Mouse (Mus musculus) kidney, postnatal 4 days (tissue): ENCODE results near the gene Sgip1.

Source experiments
- DNase-seq, 2 experiments: peaks; one replicate each; pipeline ENCODE4 v3.0.0; 2021; ENCODE audit warnings: mixed read lengths in 2 of 2

The Sgip1 gene

DNA sequence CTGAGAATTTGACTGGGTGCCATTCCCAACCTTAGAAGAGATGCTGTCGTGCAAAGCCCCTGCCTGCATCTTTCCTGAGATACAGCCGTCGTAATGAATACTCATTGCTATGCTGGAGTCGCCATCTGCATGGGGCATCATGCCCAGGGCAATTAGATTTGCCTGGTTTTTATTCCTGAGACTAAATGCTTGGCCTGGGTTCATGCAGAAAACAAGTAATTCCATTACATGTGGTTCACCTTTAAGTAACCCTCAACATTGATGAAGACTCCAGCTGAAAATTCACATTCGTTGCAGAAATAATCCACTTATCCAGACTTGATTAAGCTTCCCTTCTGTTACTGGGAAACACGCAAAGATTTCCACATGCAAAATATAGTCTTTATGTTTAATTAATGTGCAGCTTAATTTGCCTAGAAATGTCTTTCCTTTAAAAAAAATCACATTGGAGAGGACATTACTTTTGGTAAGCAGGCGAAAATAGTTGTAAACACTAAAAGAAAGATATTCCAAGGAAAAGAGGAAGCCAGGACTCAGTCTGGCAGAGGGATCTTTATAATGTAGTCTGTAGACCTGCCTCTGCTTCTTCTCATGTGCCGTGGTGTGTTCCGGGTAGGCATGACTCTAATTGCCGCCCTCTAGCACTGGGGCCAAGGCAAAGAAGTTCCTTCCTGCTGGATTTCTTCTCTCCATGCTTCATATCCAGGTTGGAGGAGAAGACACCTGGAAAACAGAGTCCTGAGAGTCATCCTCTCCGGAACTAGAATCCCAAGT is 100.0 kb downstream of the Sgip1 start:
- no peak for DNase-seq

DNA sequence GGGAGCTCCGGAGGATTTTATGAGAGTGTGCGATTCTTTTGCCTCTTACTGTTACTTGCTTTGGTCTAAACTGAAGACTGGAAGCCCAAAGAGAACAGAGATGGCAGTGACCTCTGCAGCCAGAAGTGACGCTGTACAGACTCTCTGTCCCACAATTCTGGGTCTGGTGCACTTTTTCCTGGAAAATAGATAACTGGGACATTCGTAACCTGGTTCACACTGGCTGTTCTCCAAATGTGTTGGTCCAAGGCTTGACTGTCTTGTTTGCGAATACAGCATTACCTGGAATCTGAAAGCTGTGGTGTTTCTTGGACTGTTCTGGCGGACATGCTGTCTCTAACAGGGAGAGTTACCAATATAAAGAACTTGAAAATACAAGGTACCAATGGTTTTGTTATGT is 109.4 kb downstream of the Sgip1 start:
- DNase-seq = no peak

DNA sequence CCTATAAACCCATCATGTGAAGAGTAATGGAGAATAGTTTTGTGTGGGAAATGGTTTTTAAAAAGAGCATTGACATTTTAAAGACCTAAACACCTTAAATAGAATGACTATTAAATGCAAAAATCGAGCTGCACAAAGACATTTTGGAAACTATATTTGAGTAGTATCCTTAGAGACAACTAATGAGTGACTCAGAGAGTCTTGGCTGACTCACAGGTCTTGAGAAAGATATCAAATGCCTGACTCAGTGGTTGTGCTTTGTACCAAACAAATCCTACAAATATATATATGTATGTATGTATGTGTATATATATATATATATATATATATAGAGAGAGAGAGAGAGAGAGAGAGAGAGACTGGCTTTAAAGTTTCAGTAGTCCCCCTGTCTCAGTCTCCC is 110.1 kb downstream of the Sgip1 start:
- no peak for DNase-seq

DNA sequence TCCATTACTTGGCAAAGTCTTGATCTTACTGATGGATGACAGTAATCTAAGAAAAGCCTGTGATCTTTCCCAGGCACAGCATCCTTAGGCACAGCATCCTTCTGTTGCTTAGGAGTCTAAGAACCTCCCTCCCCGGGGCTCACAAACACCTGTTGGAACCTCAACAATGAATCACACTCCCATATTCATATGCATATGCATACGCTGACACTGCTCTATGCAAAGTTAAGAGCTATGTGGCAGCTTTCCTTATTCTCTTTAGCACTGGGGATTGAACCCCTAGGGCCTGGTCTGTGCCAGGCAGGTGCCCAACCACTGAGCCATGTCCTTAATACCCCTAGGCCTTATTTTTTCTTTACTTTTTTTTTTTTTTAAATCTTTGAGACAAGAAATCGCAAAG is 111.2 kb downstream of the Sgip1 start:
- no peak for DNase-seq

DNA sequence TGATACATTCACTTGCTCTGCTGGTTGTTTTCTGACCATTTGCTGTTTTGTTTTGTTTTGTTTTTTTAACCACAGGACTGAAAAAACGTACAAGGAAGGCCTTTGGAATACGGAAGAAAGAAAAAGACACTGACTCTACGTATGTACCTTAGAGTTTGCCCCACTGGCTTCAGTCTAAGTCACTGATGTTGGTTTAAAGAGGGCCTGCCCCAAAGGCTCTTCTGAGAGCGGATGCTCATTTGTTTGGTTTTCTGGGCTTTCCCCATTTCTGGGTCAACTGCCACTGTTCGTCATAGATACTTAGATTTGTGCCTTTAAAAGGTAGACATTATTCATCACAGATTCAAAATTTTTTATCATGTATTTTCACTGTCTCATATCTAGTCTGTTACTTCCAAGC is 111.7 kb downstream of the Sgip1 start:
- no peak for DNase-seq

DNA sequence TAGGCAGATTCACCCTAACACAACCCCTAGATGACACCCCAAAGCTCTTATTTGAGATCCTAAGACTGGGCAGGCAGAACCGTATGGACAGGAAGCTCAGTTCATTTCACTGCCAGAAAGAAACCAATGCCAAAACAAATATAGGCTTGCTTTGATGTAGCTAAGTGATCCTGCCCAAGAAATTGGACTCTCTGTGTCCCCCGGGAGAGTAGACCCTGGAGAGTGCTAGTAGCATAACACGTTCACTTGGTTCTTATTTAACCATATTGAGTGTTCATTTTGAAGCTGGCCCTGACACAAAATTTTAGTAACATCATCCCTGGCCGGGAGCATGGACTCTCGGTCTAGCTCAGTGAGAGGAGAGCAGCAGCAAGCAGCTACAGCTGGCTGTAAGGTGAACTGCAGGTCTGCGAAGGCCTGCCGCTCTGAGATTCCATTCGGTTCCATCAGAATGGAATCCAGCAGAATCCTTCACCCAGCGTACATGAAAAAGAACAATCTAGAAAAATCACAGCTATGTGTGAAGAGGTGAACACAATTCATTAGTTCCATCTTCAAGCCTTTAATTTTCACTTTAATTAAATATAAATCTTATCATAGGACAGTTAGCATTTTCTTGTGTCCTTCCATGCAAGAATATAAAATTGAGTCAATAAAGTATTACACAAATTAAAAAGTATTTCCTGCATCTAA is 112.4 kb downstream of the Sgip1 start:
- DNase-seq = peak in 1 of 2 experiments; percentile 6

DNA sequence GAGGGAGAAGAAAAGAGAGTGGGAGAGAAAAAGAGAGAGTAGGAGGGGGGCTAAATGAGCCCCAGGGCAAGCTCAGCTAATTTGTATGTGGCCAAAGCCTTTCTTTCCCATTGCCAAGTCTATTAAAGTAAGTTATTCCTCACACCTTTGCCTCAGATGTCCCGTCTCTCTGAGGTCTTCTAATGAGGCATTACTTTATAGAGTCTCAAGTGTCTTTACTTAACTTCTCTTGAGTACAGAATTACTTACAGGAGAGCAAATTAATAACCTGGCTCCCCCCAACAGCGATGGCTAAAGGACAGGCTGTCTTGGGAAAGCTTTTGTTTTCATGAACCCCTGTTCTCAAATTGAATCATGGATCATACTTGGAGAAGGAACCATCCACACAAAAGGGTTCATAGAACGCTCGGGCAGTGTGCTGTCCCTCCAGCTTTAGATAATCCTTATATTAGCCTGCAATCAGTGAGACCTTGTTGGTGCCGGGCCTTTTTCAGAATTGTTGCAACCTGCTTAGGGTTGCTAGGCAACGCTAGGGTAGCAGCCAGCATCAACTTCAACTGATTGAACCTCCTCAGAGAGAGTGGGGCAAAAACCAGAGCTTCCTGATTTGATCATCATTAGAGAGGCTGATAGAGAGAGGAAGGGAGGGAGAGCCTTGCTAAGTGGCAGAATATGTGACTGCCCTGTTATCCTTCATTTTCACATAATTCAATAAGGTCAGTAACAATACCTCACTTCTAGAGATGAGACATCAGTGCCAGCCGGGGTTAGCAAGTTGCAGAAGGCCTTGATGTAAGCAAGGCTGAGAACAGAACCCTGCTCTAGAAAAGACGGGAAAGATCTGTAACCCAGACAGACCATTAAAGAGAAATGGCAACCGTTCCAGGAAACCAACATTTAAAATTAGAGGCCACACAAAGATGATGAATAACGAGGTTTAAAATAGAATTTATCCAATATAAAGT is 114.1 kb downstream of the Sgip1 start:
- no peak for DNase-seq

DNA sequence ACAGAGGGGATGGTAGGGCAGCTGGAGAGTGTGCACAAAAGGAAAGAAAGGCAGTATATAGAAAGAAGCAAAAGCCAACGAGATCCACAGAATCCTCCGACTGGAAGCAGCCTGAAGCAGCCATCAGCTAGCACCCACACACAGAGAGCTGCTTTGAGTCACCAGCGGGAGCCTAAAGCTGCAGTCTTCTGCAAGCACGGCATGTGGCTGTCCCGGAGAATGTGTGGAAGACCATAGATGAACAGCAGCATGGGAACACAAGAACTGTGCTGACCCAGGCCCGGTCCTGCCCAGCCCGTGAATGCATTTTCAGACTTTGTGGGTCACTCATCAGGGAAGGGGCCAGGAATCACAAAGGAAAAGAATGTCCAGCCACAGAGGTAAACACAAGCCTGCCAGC is 115.0 kb downstream of the Sgip1 start:
- no peak for DNase-seq

DNA sequence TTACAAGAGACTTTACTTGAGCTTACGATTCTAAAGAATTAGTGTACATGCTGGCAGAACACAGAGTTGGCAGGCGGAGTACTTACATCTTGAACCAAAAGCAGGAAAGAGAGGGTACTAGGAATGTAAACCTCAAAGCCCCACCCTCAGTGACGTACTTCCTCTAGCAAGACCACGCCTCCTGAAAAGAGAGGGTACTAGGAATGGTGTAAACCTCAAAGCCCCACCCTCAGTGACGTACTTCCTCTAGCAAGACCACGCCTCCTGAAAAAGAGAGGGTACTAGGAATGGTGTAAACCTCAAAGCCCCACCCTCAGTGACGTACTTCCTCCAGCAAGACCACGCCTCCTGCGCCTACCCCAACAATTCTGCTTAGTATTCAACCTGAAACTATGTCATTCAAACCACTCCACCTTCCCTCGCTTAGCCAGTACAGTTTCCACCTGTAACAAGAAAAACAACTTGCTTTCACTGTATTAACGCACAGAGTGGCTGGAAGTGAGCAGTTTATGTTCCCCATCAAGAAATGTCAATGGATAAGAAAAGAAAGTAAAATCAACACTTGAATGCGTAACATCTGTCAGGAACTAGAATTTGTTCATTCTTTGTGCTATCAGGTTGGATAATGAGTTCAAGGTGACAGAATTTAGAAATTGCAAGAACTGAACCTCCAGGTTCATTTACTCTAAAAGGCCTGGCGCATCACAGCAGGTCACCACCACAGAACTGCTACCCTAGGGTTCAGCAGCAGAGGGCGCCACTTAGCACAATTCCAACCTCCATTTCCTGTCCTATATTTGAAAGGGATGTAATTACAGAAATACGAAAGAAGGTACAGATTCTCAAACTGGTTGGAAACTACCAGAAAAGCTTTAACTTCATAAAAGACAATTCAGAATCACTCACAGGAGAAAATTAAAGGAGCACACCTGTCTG is 118.4 kb downstream of the Sgip1 start:
- DNase-seq = peak; percentile 21 to 22

DNA sequence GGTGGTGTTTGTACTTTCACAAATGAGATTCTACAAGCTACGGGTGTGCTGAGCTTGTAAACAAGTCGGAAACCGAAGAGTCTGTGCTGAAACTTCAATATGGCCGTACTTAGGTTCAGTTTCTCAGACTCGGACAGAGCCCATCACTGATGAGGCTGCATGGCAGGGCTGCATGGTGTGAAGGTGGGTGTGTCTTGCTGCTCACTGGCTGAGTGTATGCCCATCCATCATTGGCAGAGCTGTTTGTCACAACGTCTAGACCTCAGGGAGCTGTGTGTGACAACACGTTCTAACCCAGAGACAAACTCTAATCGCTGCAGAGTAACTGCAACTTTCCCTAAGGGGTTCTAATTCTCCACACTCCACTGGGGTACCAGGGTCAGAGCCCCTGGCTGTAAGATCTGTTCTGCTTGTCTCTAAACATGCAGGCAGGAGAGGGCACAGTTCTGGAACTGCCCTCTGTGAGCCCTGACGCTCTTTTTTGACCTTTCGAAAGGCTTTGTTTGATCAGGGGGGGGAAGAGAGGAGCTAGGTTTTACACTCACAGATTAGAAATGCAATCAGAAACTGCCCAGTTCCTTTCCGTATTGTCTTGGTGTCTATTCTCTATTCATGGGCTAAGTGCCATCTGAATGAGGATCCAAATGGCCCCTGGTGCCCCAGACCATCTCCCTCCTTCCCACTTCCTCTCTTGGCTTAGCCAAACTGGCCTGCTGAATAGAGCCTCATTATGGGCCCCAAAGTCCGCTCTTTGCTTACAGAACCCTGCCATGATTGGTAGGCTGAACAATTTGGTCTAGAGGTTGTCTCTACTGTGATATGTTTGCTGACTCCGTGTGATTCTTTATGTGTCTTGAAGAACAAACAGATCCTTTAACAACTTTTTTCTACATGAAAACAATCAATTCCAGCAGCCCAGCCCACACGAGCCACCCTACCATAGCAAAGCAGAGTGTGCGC is 121.9 kb downstream of the Sgip1 start:
- no peak for DNase-seq

DNA sequence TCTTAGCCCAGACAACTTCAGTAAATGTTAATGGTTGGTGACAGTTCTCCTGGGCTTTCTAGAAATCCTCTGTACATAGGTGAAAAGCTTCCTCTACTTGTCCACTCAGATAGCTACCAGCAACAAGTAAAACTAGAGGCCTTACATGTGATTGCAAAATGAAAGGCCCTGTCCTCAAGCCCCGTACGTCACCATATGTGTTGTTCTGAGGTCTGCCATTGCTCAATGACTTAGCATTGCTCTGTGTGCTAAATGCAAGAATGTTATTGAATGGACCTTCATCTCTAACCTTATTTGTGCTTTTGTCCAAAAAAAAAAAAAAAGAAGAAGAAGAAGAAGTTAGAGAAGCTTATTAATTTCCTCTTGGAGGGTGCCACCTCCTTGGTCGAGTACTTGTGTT is 125.4 kb downstream of the Sgip1 start:
- DNase-seq = no peak

DNA sequence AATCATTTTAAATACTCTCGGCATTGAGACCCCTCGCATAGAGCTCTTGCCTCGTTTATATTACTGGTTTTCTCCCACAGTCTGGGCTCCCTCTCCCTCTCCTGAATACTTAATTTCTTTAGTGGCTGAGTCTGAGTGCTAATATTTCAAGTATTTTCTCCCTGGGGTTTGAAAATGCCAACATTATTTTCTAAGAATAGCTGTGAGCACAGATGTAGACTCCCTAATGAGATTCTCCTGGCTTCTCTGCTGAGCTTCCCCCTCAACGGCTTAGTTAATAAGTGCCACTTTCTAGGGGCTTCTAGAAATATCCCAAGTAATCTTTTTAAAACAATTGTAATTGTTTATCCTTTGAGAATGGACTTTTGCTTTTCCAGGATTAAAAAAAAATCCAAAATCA is 130.2 kb downstream of the Sgip1 start:
- DNase-seq = no peak

DNA sequence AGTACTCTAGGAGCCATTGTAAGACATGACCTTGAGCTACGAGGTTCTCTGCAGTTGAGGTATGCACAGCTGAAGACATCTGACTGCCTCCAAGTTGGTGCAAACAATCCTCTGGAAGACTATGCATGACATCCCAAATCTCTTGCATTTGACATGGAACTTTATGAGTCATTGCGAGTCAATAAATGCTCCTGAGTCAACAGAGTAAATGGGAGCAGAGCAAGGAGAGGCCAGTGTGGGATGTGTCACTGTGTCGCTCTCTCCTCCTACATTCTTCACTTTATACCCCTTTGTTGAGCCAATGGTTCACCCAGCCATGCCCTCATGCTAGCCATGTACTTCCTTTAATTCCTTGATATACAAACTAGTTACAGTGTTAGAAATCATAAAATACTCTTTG is 142.0 kb downstream of the Sgip1 start:
- DNase-seq = no peak

DNA sequence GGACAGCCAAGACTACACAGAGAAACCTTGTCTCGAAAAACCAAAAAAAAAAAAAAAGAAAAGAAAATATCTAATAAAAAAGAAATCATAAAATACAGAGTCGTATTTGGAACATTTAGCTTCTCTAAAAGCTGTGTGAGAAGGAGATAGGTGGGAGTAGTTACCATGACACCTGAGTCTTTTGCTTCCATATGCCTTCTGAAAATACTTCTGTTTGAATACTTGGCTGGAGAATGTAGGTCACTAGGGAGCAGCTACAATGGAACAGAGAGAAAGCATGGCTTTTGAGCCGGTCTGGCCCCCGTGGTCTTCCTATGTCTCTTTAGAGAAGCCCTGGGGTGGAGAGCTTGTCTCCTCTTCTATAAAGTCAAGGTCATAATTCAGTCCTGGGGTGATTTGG is 143.1 kb downstream of the Sgip1 start:
- DNase-seq = no peak

DNA sequence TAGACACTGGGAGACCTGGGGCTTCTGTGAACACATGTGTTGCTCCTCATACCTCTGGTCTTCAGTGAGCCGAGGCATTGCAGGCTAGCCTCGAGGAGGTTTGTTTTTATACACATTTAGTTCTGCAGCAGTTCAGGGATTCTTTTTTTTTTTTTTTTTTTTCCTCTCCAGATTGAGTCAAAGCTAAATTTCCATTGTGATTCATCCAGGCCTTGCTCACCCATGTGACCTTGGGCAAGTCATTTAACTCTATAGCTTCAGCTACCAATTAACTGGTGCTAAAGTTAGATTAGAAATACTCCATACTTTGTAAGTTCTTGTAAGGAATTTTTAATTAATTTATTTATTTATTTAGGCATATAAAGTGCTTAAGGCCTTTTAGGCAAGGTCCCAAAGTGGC is 145.4 kb downstream of the Sgip1 start:
- DNase-seq = no peak

DNA sequence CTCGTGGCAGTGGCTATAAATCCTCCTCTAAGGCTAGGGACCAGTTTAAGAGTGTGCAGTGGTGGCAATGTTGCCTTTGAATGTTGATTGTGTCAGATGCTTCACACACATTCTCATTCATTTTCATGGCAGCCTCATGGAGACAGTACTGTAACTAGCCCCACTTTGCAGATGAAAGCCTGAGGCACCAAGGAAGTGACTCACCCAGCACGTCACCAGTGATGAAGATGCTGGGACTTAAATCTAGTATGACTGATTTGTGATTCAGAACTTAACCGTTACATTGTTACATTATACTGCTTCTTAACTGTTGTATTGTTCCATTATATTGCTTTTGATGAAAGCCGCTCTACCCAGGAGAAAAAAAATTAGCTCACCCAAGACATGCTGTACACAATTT is 145.8 kb downstream of the Sgip1 start:
- no peak for DNase-seq

DNA sequence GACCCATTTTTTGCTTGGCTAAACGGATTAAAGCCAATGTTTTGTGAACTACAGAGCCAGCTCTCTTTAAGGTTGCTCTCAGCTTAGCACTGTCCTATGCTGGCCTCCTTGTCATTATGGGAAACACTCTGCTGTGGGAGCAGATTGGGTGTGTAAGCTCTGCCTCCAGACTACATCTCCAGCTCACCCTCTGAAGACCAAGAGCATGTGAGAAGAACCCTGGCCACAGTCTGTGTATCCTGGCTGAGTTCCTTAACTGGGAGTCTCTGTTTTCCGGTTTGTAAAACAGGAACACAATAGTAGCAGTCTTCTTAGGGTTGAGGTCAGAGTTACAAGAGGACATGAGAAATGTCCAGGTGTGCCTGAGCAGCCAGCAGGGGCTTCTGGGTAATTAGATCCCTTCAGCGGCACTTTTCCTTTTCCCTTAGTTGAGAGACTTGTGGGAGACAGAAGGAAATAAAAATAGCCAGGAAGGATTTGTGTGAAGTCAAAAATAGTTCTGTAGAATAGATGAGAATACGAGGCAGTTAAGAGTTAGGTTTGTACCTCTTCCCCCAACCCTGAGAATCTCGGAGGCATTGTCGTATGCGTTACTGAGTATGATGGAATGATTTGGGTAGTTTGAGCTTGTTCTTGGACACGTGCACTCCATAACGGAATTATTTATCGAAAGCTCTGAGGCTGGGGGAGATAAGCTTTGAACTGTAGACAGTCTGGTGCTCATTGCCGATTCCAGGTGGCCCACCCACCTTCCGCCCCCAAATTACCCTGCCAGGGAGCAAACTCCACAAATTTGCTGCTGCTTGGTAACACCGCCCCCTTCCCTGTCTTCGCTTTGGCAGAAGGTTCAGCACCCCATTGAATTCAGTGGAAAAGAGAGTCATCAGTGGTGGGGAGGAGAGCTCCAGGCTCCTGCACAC is 146.9 kb downstream of the Sgip1 start:
- DNase-seq = no peak

DNA sequence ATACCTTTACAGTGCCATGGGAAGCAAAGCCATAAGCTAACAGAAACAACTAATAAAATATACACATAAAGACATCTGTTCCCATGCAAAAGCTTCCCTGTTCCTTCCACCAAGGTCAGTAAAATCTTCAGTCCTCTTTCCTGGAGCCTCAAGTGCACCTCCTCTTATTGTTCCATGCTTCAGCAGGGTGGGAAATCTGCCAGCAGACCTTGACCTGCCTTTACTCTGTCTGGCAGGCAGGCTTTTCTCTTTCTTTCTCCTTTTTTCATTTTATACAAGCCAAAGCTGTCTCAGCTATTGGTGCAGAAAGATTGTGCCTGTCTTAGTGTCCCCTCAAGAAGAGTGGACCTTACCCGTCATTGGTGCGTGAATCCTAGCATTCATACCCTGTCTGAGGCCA is 154.8 kb downstream of the Sgip1 start:
- no peak for DNase-seq

DNA sequence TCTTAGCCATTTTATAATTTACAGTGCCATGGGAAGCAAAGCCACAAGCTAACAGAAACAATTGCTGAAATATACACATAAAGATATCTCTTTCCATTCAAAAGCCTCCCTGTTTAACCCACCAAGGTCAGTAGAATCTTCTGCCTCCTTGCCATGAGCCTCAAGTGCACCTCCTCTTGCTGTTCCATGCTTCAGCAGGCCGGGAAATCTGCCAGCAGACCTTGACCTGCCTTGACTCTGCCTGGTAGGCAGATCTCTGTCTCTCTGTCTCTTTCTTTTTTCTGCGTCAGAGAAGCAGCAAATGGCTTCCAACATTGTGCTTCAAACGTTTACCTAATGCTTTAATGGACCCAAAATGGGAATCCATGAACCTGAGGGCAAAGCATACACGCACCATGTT is 157.9 kb downstream of the Sgip1 start:
- DNase-seq = peak; percentile 40 to 59

DNA sequence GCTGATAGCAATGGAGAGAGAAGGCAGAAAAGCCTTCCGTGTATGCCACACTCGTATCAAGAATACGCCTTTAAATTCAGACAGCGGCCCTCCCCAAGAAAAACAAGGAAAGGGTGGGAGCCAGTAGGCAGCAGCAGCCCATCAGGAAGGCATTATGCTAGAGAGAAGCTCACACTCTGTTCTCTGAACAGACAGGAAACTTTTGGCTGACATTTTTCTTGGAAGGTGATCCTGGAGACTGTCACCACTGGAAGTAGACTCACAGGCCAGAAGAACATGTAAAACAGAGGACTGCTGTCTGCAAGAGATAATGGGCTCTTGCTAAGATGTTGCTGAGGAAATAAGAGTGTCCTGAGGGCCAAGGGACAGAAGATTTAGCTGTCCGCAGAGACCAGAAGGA is 158.6 kb downstream of the Sgip1 start:
- no peak for DNase-seq
